Mouse (Mus musculus) kidney, adult 2 months (tissue): ENCODE results near the gene Cryaa. TPM values are rescaled to one million over a fixed set of nuclear protein-coding genes. Genes with fewer than 3 reads are reported as not detected.

Experiments used
- DNase-seq: peaks from one replicate; pipeline ENCODE4 v3.0.0; 2021
- H3K27ac ChIP-seq: fragments of 200-500 bp; 2 replicates; pipeline ENCODE4 v1.5.1; 2012; ENCODE audit warnings: low read depth, low read length, control low read depth, inconsistent platforms; ENCODE audit not compliant: insufficient read depth
- H3K27me3 ChIP-seq: fragments of 200-500 bp; replicated peaks from 2 replicates; pipeline ENCODE4 v1.6.1; 2012; ENCODE audit warnings: mild to moderate bottlenecking, moderate library complexity, low read length, inconsistent platforms; ENCODE audit not compliant: control insufficient read depth, insufficient read depth
- H3K36me3 ChIP-seq: fragments of 200-500 bp; 2 replicates; pipeline ENCODE4 v1.6.1; 2012; ENCODE audit warnings: mild to moderate bottlenecking, moderate library complexity, low read length, inconsistent platforms; ENCODE audit not compliant: control insufficient read depth, insufficient read depth
- H3K4me1 ChIP-seq: fragments of 200-500 bp; 2 replicates; pipeline ENCODE4 v1.6.1; 2011; ENCODE audit warnings: low read length; ENCODE audit not compliant: control insufficient read depth, insufficient read depth
- H3K4me3 ChIP-seq: fragments of 200-500 bp; 2 replicates; pipeline ENCODE4 v1.5.1; 2011; ENCODE audit warnings: mild to moderate bottlenecking, low read depth, low read length, control low read depth; ENCODE audit not compliant: insufficient read depth
- CTCF ChIP-seq: fragments of 200-500 bp; conservative IDR thresholded peaks from 2 replicates; pipeline ENCODE4 v1.5.1; 2011; ENCODE audit warnings: low read depth, mild to moderate bottlenecking, control low read depth, low read length, moderate library complexity, mixed read lengths; ENCODE audit not compliant: insufficient read depth, insufficient read length
- POLR2A ChIP-seq: fragments of 200-500 bp; IDR thresholded peaks from one replicate; pipeline ENCODE4 v1.6.1; 2011; ENCODE audit warnings: low read depth, low read length, control low read depth
- WGBS: fragments of 180-500 bp; shearing (Covaris S2); methylation state at CpG from one replicate; pipeline ENCODE4 v1.1.7; 2018; 5-methylcytosine and 5-hydroxymethylcytosine counted together
- polyA plus RNA-seq: library from polyadenylated mRNA; depleted of rRNA; stranded (reverse); fragments of >200 nt; gene quantifications from 2 replicates; pipeline ENCODE4 v1.2.3, GENCODE M21; 2012

Cryaa gene
- polyA plus RNA-seq, 1 experiment: 0.99 TPM

- Histone ChIP-seq H3K27ac (no peak overlapping the region), H3K27me3 (no peaks in the 10 kb centered on the region), H3K36me3 (peaks cover 5% of the 10 kb centered on the region; the same call in 1 of the 2 replicates), H3K4me1 (peaks cover 10% of the 10 kb centered on the region; the same call in 1 of the 2 replicates), H3K4me3 (no peak overlapping the region)
- no peak for TF ChIP-seq CTCF
- no peak for TF ChIP-seq POLR2A
- 78% methylated on average over 14 of the region's 14 CpGs for WGBS
- DNase-seq: no peak
These were observed 25.5 kb upstream of the Cryaa start for GRCm38 (mm10) chr17:31652152-31652551.

DNA sequence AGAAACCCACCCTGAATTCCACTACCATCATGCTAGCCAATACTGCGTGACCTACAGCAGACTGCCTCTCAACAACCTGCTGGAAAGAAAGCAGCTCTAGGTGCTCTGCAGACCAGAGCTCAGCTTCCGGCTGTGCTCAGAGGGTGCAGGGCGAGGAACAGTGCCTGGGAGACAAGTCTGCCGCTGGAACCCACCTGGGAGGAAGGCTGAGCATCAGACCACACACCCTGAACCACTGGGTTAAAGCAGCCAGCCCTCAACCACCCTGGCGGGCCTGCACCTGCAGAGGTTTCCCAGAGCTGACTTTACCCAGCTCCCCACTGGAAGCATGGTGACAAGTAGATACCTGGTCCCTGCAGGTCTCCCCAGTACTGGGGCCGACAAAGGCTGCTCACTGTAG, 24.3 kb upstream of the Cryaa start:
- no peak for DNase-seq
- Histone ChIP-seq H3K36me3 (peaks cover 2% of the 10 kb centered on the region; the same call in 1 of the 2 replicates), H3K4me3 (no peak overlapping the region), H3K4me1 (peaks cover 15% of the 10 kb centered on the region; the same call in 1 of the 2 replicates), H3K27ac (no peak overlapping the region), H3K27me3 (no peaks in the 10 kb centered on the region)
- TF ChIP-seq CTCF: no peak
- no peak for TF ChIP-seq POLR2A
- WGBS: 79% methylated on average over 6 of the region's 6 CpGs

DNA sequence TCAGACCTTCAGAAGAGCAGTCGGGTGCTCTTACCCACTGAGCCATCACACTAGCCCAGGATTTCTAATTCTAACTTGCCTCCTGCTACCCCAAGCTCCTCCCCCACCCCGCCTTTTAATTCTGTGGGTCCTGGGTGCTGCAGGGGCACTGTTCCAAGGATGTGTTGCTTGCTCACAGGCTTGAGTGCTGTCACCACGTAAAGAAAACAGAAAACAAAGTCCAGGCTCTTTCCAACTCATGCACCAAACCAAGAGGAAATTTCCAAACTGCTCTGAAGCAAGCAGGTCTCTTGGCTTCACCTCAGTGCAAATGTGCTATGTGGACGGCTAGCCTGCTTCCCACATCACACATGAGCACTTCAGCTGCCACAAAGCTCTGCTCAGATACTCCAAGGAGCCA, 22.2 kb upstream of the Cryaa start:
- 31% methylated on average over 4 of the region's 4 CpGs for WGBS
- H3K4me3 ChIP-seq: no peak overlapping the region
- H3K27ac ChIP-seq: peak overlapping the region; percentile 57
- TF ChIP-seq CTCF (no peak), POLR2A (no peak)
- H3K27me3 ChIP-seq: no peaks in the 10 kb centered on the region
- peak; percentile 72 for DNase-seq
- H3K36me3 ChIP-seq: no peaks in the 10 kb centered on the region; the same call in 1 of the 2 replicates
- H3K4me1 ChIP-seq: peaks cover 19% of the 10 kb centered on the region; the same call in 1 of the 2 replicates

GRCm38 (mm10) chr17:31656682-31657081, 20.9 kb upstream of the Cryaa start:
- DNase-seq: no peak
- Histone ChIP-seq H3K27me3 (no peaks in the 10 kb centered on the region), H3K4me3 (no peak overlapping the region), H3K36me3 (no peaks in the 10 kb centered on the region; the same call in 1 of the 2 replicates), H3K27ac (0 out of 2 replicates have a peak overlapping the region, but pooled peaks have one; percentile 8), H3K4me1 (peaks cover 19% of the 10 kb centered on the region; the same call in 1 of the 2 replicates)
- TF ChIP-seq POLR2A (no peak), CTCF (no peak)
- WGBS: 68% methylated on average over 5 of the region's 5 CpGs

DNA sequence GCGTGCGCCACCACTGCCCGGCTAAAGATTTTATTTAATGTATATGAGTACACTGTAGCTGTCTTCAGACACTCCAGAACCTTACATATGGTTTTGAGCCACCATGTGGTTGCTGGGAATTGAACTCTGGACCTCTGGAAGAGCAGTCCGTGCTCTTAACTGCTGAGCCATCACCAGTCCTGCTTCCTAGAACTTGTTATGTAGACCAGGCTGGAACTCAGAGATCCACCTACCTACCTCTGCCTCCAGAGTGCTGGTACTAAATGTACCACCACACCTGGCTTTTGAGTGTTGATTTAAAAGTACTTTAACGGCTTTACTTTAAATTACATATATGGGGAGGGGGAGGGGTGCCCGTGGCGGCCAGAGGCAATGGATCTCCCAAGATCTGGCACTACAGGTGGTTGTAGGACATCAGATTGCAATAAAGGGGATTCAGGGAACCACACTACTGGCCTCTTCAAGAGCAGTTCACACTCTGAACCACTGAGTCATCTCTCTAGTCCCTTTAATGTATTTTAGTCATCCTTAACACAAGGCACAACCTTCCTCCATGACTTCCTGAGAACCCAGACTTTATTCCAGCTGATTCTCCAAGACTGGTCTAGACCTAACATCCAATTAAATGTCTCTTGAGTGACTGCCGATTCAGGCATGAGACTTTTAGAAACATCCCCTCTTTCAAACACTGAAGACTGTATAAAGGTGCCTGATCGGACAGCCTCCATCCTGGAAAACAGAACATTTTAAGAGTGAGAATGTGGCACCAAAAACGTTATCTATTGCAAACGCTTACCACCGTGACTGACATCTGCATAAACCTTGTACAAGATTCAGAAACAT, 20.2 kb upstream of the Cryaa start:
- H3K27ac ChIP-seq: peak overlapping the region; percentile 43; the same call in 1 of the 2 replicates
- no peaks in the 10 kb centered on the region; the same call in 1 of the 2 replicates for H3K36me3 ChIP-seq
- peak; percentile 47 for DNase-seq
- H3K4me1 ChIP-seq: peaks cover 19% of the 10 kb centered on the region; the same call in 1 of the 2 replicates
- H3K4me3 ChIP-seq: peak overlapping the region; percentile 73; the same call in 1 of the 2 replicates
- 33% methylated on average over 12 of the region's 12 CpGs for WGBS
- no peak for TF ChIP-seq CTCF
- TF ChIP-seq POLR2A: no peak
- H3K27me3 ChIP-seq: no peaks in the 10 kb centered on the region

DNA sequence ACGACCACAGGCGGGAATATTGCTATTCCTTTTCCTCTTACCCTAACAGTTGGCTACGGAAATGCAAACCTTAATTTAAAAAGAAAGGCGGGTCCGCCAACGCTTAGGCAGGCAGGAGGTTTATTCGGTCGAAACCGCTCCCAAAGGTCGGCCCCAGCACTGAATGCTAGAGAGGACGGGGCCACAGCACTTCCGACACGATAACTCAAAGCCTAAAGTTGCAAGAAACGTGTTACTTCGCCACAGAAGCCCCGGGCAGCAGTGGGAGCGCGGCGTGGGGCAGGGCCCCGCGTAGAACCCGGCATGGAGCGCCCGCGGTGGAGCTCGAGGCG, 19.5 kb upstream of the Cryaa start:
- no peak for TF ChIP-seq POLR2A
- TF ChIP-seq CTCF: no peak
- peaks cover 19% of the 10 kb centered on the region; the same call in 1 of the 2 replicates for H3K4me1 ChIP-seq
- H3K27ac ChIP-seq: peak overlapping the region; percentile 86
- no peaks in the 10 kb centered on the region; the same call in 1 of the 2 replicates for H3K36me3 ChIP-seq
- peak overlapping the region; percentile 73 for H3K4me3 ChIP-seq
- DNase-seq: no peak
- WGBS: 1% methylated on average over 27 of the region's 27 CpGs
- no peaks in the 10 kb centered on the region for H3K27me3 ChIP-seq
